Mouse (Mus musculus): ENCODE results near the gene Macrod2. TPM values are rescaled to one million over a fixed set of nuclear protein-coding genes. Genes with fewer than 3 reads are reported as not detected.
A peak's percentile ranks its signal among the peaks of the same experiment; 100 is the strongest.

Gene Macrod2
- total and polyA plus RNA-seq, 2 experiments from 2014 or later: 49.7 to 80.7 TPM

DNA sequence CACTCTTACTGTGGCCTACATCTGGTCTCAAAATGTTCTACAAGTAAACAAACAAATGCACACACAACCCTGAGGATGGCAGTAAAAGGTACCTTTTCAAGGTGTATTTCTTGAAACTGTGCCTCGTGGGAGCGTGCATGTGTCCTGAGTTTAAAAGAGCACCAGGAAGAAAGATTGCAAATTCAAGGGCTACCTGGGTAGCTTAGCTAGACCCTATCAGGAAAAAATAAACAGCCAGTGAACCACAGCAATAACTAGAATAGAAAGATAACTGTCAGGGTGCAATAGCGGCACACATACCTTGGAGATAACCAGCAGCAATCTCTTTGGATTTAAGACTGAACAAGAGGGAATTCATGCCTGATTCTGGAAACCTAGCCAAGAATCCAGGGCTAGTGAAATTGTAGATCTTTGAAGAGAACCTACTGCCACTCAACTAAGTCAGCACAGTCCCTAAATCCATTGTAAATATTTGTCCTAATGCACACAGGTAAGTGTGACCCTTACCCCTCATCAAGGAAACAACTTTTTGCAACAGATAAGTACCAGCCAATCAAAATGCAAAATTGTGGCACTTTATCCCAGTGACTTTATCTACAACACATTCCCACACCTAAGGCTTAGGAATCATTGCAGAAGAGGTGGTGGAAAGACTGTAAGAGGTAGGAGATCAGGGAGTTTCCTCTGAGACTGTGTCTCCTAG, 590.7 kb downstream of the Macrod2 start:
- Histone ChIP-seq H3K4me1 (ENCODE audit: insufficient read depth) (no peaks in the 10 kb centered on the region), H3K27me3 (ENCODE audit: insufficient read depth, low read length) (no peaks in the 10 kb centered on the region), H3K4me2 (ENCODE audit: low read depth) (no peak overlapping the region), H3K27ac (ENCODE audit: low read depth, low read length) (no peak overlapping the region), H3K9ac (no peak overlapping the region), H3K36me3 (ENCODE audit: insufficient read depth) (no peaks in the 10 kb centered on the region), H3K9me3 (ENCODE audit: low read length) (no peaks in the 10 kb centered on the region), H3K4me3 (ENCODE audit: low read depth, low read length) (no peak overlapping the region)
- WGBS: 98% methylated on average over 3 of the region's 3 CpGs
- no peak for TF ChIP-seq CTCF (IDR thresholded peaks at IDR 0.05; ENCODE audit: low read depth)
- ATAC-seq (no peak), DNase-seq (no peak)

DNA sequence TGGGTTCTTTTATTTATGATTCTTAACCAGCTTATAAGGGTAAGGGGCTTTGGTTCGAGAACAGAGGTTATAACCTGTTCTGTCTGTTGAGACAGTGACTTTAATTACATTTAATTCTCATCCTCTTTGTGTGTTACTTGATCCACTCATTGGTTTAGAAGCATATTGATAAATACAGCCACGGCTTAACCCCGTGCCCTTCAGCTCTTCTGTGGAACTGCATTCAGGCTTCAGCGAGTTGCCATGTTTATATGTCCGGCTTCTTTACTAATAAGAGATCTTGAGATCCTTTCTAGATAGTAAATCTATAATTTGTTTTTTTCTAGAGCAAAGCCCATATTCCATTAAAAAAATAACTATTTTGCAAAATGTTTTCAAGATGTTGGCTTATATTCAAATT, 608.7 kb downstream of the Macrod2 start:
- Histone ChIP-seq H3K9ac (no peak overlapping the region), H3K4me1 (ENCODE audit: insufficient read depth) (no peaks in the 10 kb centered on the region), H3K4me3 (ENCODE audit: low read depth, low read length) (no peak overlapping the region), H3K27me3 (ENCODE audit: insufficient read depth, low read length) (no peaks in the 10 kb centered on the region), H3K36me3 (ENCODE audit: insufficient read depth) (no peaks in the 10 kb centered on the region), H3K9me3 (ENCODE audit: low read length) (no peaks in the 10 kb centered on the region), H3K4me2 (ENCODE audit: low read depth) (no peak overlapping the region), H3K27ac (ENCODE audit: low read depth, low read length) (no peak overlapping the region)
- WGBS: 61% methylated on average over 5 of the region's 5 CpGs
- ATAC-seq (no peak), DNase-seq (no peak)
- no peak for TF ChIP-seq CTCF (IDR thresholded peaks at IDR 0.05; ENCODE audit: low read depth)

DNA sequence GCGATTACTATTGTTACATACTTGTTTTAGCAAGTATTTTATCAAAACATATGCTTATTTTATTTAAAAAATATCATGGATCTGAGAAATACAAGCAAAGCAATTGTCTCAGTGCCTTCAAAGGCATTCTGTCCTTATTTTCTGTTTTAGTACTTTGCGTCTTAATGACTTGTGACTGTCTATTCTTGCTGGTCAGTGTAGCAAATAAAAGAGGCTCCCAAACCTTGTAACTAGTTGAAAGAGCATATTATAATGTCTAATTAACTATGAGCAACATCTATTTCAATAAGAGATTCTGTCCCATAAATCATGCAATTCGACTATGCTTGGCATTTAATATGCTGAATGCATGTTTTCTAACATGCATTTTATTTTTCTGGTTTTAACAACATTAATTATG, 609.2 kb downstream of the Macrod2 start:
- Histone ChIP-seq H3K27ac (ENCODE audit: low read depth, low read length) (no peak overlapping the region), H3K4me1 (ENCODE audit: insufficient read depth) (no peaks in the 10 kb centered on the region), H3K9me3 (ENCODE audit: low read length) (no peaks in the 10 kb centered on the region), H3K4me3 (ENCODE audit: low read depth, low read length) (no peak overlapping the region), H3K36me3 (ENCODE audit: insufficient read depth) (no peaks in the 10 kb centered on the region), H3K9ac (no peak overlapping the region), H3K4me2 (ENCODE audit: low read depth) (no peak overlapping the region), H3K27me3 (ENCODE audit: insufficient read depth, low read length) (no peaks in the 10 kb centered on the region)
- TF ChIP-seq CTCF (IDR thresholded peaks at IDR 0.05; ENCODE audit: low read depth): no peak
- ATAC-seq: no peak
- DNase-seq: no peak
- WGBS: 69% methylated on average over 3 of the region's 3 CpGs

DNA sequence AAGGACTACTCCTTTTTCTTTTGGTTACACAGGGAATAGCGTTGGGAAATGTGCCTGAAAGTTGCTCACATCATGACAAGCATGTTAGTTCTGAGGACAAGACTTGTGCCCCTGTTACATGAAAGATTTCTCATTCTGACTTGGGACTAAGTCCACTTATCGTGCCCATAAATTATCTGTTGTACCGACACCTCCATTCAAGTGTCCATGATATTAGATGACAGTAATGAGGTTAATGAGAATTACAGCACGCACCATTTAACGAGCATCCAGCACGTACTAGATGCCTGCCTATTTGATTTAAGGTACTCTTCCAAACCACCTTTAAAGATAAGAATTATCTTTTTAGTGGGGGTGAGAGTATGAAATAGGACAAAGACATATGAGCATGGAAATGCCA, 610.5 kb downstream of the Macrod2 start:
- DNase-seq (no peak), ATAC-seq (no peak)
- Histone ChIP-seq H3K27me3 (ENCODE audit: insufficient read depth, low read length) (no peaks in the 10 kb centered on the region), H3K27ac (ENCODE audit: low read depth, low read length) (no peak overlapping the region), H3K9me3 (ENCODE audit: low read length) (no peaks in the 10 kb centered on the region), H3K9ac (no peak overlapping the region), H3K4me3 (ENCODE audit: low read depth, low read length) (no peak overlapping the region), H3K4me1 (ENCODE audit: insufficient read depth) (no peaks in the 10 kb centered on the region), H3K36me3 (ENCODE audit: insufficient read depth) (no peaks in the 10 kb centered on the region), H3K4me2 (ENCODE audit: low read depth) (no peak overlapping the region)
- 56% methylated on average over 6 of the region's 6 CpGs for WGBS
- no peak for TF ChIP-seq CTCF (IDR thresholded peaks at IDR 0.05; ENCODE audit: low read depth)

DNA sequence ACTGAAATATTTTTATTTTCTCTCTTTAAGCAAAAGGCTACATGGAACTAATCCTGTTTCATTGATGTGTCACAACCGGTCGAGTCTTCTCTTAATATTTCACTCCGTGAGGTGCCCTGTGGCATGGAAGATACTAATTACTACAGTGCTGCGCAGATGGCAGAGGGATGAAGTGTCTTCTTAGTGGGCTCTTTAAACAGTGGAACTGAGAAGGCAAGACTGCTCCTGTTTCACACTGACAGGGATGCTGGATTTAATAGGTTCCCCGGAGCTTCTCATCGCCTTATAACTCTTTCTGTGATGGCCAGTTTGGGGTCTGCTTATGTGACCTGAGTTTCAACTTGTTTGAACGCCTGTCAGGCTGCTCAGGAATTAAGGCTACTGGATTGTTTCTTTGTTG, 612.6 kb downstream of the Macrod2 start:
- H3K27ac ChIP-seq (ENCODE audit: low read depth, low read length): no peak overlapping the region
- no peak for TF ChIP-seq CTCF (IDR thresholded peaks at IDR 0.05; ENCODE audit: low read depth)
- 41% methylated on average over 7 of the region's 7 CpGs for WGBS

DNA sequence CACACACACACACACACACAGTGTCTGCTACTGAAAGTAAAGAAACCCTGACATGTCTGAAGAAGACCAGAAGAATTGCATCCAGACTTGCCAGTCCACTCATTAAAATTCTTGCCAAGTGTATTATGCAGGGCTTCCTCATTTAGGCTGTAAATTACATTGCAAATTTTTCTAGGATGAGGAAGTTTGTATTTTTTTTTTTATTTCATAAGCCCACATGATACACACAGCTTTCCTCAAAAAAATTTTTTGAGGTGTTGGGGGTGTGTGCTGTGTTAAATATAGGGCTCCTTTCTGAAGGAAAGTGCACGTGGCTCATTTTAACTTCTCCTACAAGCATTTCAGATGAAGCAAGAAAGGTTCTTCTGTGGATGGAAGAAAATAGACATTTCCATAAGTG, 613.3 kb downstream of the Macrod2 start:
- TF ChIP-seq CTCF (IDR thresholded peaks at IDR 0.05; ENCODE audit: low read depth): no peak
- DNase-seq (peak; percentile 27), ATAC-seq (no peak; the same call in 1 of the 2 replicates)
- no peaks in the 10 kb centered on the region for H3K27me3 ChIP-seq (ENCODE audit: insufficient read depth, low read length)
- H3K27ac ChIP-seq (ENCODE audit: low read depth, low read length): no peak overlapping the region
- H3K9me3 ChIP-seq (ENCODE audit: low read length): no peaks in the 10 kb centered on the region
- no peak overlapping the region for H3K4me2 ChIP-seq (ENCODE audit: low read depth)
- WGBS: 63% methylated on average over 1 of the region's 1 CpGs
- H3K9ac ChIP-seq: no peak overlapping the region
- H3K36me3 ChIP-seq (ENCODE audit: insufficient read depth): no peaks in the 10 kb centered on the region
- no peaks in the 10 kb centered on the region for H3K4me1 ChIP-seq (ENCODE audit: insufficient read depth)
- no peak overlapping the region for H3K4me3 ChIP-seq (ENCODE audit: low read depth, low read length)

More for the DNA sequence above, 612.6 kb downstream of the Macrod2 start:
- Histone ChIP-seq H3K36me3 (ENCODE audit: insufficient read depth) (no peaks in the 10 kb centered on the region), H3K4me1 (ENCODE audit: insufficient read depth) (no peaks in the 10 kb centered on the region), H3K9me3 (ENCODE audit: low read length) (no peaks in the 10 kb centered on the region), H3K4me3 (ENCODE audit: low read depth, low read length) (no peak overlapping the region), H3K4me2 (ENCODE audit: low read depth) (no peak overlapping the region), H3K9ac (no peak overlapping the region), H3K27me3 (ENCODE audit: insufficient read depth, low read length) (no peaks in the 10 kb centered on the region)
- ATAC-seq: no peak
- DNase-seq: no peak

DNA sequence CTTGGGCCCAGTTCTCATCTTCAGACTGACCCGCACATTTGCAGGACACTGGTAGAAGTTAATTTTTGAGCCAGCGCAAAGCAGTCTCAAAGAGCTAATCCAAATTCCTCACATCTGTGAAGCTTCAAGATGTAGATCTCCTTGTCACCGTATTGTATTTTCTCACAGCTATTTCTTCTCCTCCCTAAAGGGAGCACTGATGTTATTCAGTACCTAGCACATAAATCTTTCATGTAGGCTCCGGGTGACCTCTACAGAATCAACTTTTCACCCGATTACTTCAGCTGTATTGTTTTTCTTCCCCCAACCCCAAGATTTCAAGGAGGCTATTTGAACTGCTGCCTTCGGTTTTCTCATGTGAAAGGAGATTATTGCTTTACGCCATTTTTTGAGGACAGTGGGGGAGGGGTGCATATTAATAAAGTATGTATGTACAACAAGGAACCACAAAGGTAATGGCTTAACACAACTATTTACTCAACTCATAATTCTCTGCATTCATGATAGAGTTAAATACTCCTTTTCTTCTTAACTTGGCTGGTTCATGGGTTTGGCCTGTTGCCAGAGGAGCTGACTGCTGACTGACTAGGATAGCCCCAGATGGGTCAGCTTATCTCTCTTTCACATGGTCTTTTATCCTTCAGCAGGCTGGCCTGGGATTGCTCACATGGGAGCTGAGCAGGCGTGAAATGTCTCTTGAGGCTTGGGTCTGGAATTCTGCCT, 618.5 kb downstream of the Macrod2 start:
- DNase-seq (no peak), ATAC-seq (no peak)
- H3K27ac ChIP-seq (ENCODE audit: low read depth, low read length): no peak overlapping the region
- H3K9me3 ChIP-seq (ENCODE audit: low read length): no peaks in the 10 kb centered on the region
- 75% methylated on average over 8 of the region's 8 CpGs for WGBS
- no peaks in the 10 kb centered on the region for H3K36me3 ChIP-seq (ENCODE audit: insufficient read depth)
- H3K9ac ChIP-seq: no peak overlapping the region
- H3K4me1 ChIP-seq (ENCODE audit: insufficient read depth): no peaks in the 10 kb centered on the region
- H3K4me2 ChIP-seq (ENCODE audit: low read depth): no peak overlapping the region
- H3K27me3 ChIP-seq (ENCODE audit: insufficient read depth, low read length): no peaks in the 10 kb centered on the region
- TF ChIP-seq CTCF (IDR thresholded peaks at IDR 0.05; ENCODE audit: low read depth): no peak
- H3K4me3 ChIP-seq (ENCODE audit: low read depth, low read length): no peak overlapping the region

All from forebrain, postnatal 0 days (tissue).